Mouse (Mus musculus): ENCODE results near the gene Babam1.

- TF ChIP-seq CTCF (IDR thresholded peaks at IDR 0.05; ENCODE audit: low read depth, low read length) (no peak), POLR2A (IDR thresholded peaks at IDR 0.05; ENCODE audit: insufficient read depth, low read length) (no peak), EP300 (IDR thresholded peaks at IDR 0.05; ENCODE audit: insufficient read depth, low read depth, low read length) (no peak)
Measured at GRCm38 (mm10) chr8:71395071-71395470, 1.6 kb upstream of the Babam1 start.
